Mouse (Mus musculus): ENCODE measurements around the gene Snd1. TPM values are rescaled to one million over a fixed set of nuclear protein-coding genes. Genes with fewer than 3 reads are reported as not detected.
A peak's percentile ranks its signal among the peaks of the same experiment; 100 is the strongest.
"Not testable (repeated sequence)": the region's sequence is repeated elsewhere in the genome, so short reads cannot be mapped to it uniquely, and the experiment has no call there.

Gene Snd1
- total and polyA plus RNA-seq, 2 experiments from 2014 or later: 54.7 to 120 TPM

- Histone ChIP-seq H3K4me1 (ENCODE audit: control insufficient read depth, insufficient read depth) (no peaks in the 10 kb centered on the region), H3K9ac (replicated peaks; ENCODE audit: low read depth, low read length) (no peak overlapping the region), H3K4me3 (ENCODE audit: low read depth, low read length) (no peak overlapping the region), H3K9me3 (replicated peaks; ENCODE audit: control insufficient read depth, low read length) (no peaks in the 10 kb centered on the region), H3K4me2 (ENCODE audit: low read depth, low read length) (no peak overlapping the region), H3K27me3 (ENCODE audit: control insufficient read depth, insufficient read depth, low read length) (no peaks in the 10 kb centered on the region), H3K27ac (ENCODE audit: low read depth) (no peak overlapping the region), H3K36me3 (replicated peaks; ENCODE audit: control insufficient read depth, insufficient read depth, low read length) (no peaks in the 10 kb centered on the region)
- ATAC-seq (ENCODE audit: insufficient read depth, low read depth) (no peak), DNase-seq (ENCODE audit: low spot score) (no peak)
- TF ChIP-seq EP300 (IDR thresholded peaks at IDR 0.05; ENCODE audit: low read depth) (no peak), CTCF (IDR thresholded peaks at IDR 0.05; ENCODE audit: low read depth) (no peak)
- WGBS: 84% methylated on average over 12 of the region's 12 CpGs
These were observed 447.4 kb downstream of the Snd1 start for GRCm38 (mm10) chr6:28922371-28922770.

GRCm38 (mm10) chr6:28923091-28923824 is 448.3 kb downstream of the Snd1 start:
- H3K9me3 ChIP-seq (replicated peaks; ENCODE audit: control insufficient read depth, low read length): no peaks in the 10 kb centered on the region
- TF ChIP-seq EP300 (IDR thresholded peaks at IDR 0.05; ENCODE audit: low read depth): no peak
- TF ChIP-seq CTCF (IDR thresholded peaks at IDR 0.05; ENCODE audit: low read depth): no peak
- ATAC-seq (ENCODE audit: insufficient read depth, low read depth) (no peak), DNase-seq (ENCODE audit: low spot score) (no peak)
- no peaks in the 10 kb centered on the region for H3K36me3 ChIP-seq (replicated peaks; ENCODE audit: control insufficient read depth, insufficient read depth, low read length)
- no peak overlapping the region for H3K27ac ChIP-seq (ENCODE audit: low read depth)
- no peaks in the 10 kb centered on the region for H3K4me1 ChIP-seq (ENCODE audit: control insufficient read depth, insufficient read depth)
- no peaks in the 10 kb centered on the region for H3K27me3 ChIP-seq (ENCODE audit: control insufficient read depth, insufficient read depth, low read length)
- no peak overlapping the region for H3K4me2 ChIP-seq (ENCODE audit: low read depth, low read length)
- 74% methylated on average over 11 of the region's 11 CpGs for WGBS
- no peak overlapping the region for H3K4me3 ChIP-seq (ENCODE audit: low read depth, low read length)
- H3K9ac ChIP-seq (replicated peaks; ENCODE audit: low read depth, low read length): no peak overlapping the region

DNA sequence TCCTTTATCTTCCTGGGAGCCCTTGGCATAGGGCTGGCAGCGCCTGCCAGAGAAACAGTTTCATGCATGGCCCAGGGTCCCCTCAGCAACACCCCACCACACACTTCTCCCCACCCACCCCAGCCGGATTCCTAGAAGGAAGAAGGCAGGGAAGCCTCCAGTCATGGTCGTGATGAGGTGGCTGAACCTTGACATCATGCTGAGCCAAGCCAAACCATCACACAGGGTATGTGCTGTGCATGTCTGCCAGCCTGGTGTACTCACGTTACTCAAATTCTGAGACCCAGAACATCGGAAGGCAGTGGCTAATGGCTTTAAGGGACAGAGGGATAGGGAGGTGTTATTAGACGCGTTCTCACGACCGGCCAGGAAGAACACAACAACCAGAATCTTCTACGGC is 448.9 kb downstream of the Snd1 start:
- no peaks in the 10 kb centered on the region for H3K4me1 ChIP-seq (ENCODE audit: control insufficient read depth, insufficient read depth)
- TF ChIP-seq CTCF (IDR thresholded peaks at IDR 0.05; ENCODE audit: low read depth) (no peak), EP300 (IDR thresholded peaks at IDR 0.05; ENCODE audit: low read depth) (no peak)
- no peak overlapping the region for H3K27ac ChIP-seq (ENCODE audit: low read depth)
- H3K27me3 ChIP-seq (ENCODE audit: control insufficient read depth, insufficient read depth, low read length): no peaks in the 10 kb centered on the region
- no peaks in the 10 kb centered on the region for H3K36me3 ChIP-seq (replicated peaks; ENCODE audit: control insufficient read depth, insufficient read depth, low read length)
- WGBS: 78% methylated on average over 10 of the region's 10 CpGs
- H3K4me3 ChIP-seq (ENCODE audit: low read depth, low read length): no peak overlapping the region
- ATAC-seq (ENCODE audit: insufficient read depth, low read depth): no peak
- no peaks in the 10 kb centered on the region for H3K9me3 ChIP-seq (replicated peaks; ENCODE audit: control insufficient read depth, low read length)
- H3K4me2 ChIP-seq (ENCODE audit: low read depth, low read length): no peak overlapping the region
- no peak for DNase-seq (ENCODE audit: low spot score)
- H3K9ac ChIP-seq (replicated peaks; ENCODE audit: low read depth, low read length): no peak overlapping the region

GRCm38 (mm10) chr6:28927987-28928386 is 453.0 kb downstream of the Snd1 start:
- not testable (repeated sequence) for DNase-seq (ENCODE audit: low spot score); ATAC-seq (ENCODE audit: insufficient read depth, low read depth); H3K9ac ChIP-seq (replicated peaks; ENCODE audit: low read depth, low read length)

DNA sequence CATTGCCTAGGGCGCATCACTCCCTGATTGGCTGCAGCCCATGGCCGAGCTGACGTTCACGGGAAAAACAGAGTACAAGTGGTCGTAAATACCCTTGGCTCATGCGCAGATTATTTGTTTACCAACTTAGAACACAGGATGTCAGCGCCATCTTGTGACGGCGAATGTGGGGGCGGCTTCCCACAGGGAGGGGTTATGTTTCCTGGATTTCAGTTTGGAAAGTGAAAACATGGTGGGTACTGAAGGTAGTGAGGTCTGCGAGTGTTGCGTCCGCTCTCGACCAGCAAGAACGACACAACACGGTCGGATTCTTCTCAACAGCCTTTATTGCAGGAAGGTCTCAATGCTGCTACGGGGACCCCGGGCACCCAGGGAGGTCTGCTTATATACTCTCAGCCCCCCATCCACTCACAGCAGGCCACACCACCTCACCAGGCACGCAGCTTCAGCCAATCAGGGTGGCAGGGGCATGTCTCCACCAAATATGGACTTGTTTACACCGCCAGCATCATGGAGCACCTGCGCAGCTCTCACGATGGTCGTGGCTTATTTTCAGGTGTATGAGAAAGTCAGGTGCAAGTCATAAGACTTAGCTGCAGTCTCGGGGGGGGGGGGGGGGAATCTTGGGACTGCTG is 454.3 kb downstream of the Snd1 start:
- DNase-seq (ENCODE audit: low spot score); ATAC-seq (ENCODE audit: insufficient read depth, low read depth); H3K4me1 ChIP-seq (ENCODE audit: control insufficient read depth, insufficient read depth); H3K27ac ChIP-seq (ENCODE audit: low read depth); H3K9me3 ChIP-seq (replicated peaks; ENCODE audit: control insufficient read depth, low read length); H3K4me2 ChIP-seq (ENCODE audit: low read depth, low read length); H3K4me3 ChIP-seq (ENCODE audit: low read depth, low read length); H3K36me3 ChIP-seq (replicated peaks; ENCODE audit: control insufficient read depth, insufficient read depth, low read length); H3K27me3 ChIP-seq (ENCODE audit: control insufficient read depth, insufficient read depth, low read length); H3K9ac ChIP-seq (replicated peaks; ENCODE audit: low read depth, low read length): not testable (repeated sequence)
- 76% methylated on average over 19 of the region's 25 CpGs for WGBS

More at GRCm38 (mm10) chr6:28927987-28928386, 453.0 kb downstream of the Snd1 start:
- not testable (repeated sequence) for H3K4me2 ChIP-seq (ENCODE audit: low read depth, low read length); H3K36me3 ChIP-seq (replicated peaks; ENCODE audit: control insufficient read depth, insufficient read depth, low read length); H3K4me1 ChIP-seq (ENCODE audit: control insufficient read depth, insufficient read depth); H3K27me3 ChIP-seq (ENCODE audit: control insufficient read depth, insufficient read depth, low read length); H3K27ac ChIP-seq (ENCODE audit: low read depth); H3K4me3 ChIP-seq (ENCODE audit: low read depth, low read length); H3K9me3 ChIP-seq (replicated peaks; ENCODE audit: control insufficient read depth, low read length)
- WGBS: 79% methylated on average over 8 of the region's 24 CpGs

DNA sequence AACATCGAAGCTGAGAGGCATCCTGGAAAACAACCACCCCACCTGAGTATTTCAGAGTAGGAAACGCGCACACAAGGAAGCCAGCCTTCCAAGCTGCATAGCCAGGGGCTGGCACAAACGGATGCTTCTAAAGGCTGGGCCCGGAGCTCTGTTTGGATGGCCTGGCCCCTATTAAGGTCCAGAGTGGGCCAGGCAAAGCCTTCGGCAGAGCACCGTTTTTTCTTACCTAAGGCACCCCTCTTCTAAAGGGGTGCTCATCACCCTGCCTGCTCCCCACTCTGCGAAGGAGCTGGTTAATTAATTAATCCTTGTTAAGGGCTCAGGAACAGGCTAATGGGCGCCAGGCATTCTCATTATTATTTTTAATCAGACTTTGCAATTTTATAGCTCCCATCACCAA is 456.3 kb downstream of the Snd1 start:
- H3K27me3 ChIP-seq (ENCODE audit: control insufficient read depth, insufficient read depth, low read length): no peaks in the 10 kb centered on the region
- no peaks in the 10 kb centered on the region for H3K9me3 ChIP-seq (replicated peaks; ENCODE audit: control insufficient read depth, low read length)
- H3K4me1 ChIP-seq (ENCODE audit: control insufficient read depth, insufficient read depth): no peaks in the 10 kb centered on the region
- TF ChIP-seq CTCF (IDR thresholded peaks at IDR 0.05; ENCODE audit: low read depth): no peak
- no peak for TF ChIP-seq EP300 (IDR thresholded peaks at IDR 0.05; ENCODE audit: low read depth)
- DNase-seq (ENCODE audit: low spot score) (no peak), ATAC-seq (ENCODE audit: insufficient read depth, low read depth) (no peak)
- peak overlapping the region; percentile 53; the same call in 1 of the 2 replicates for H3K4me2 ChIP-seq (ENCODE audit: low read depth, low read length)
- no peak overlapping the region for H3K4me3 ChIP-seq (ENCODE audit: low read depth, low read length)
- 40% methylated on average over 9 of the region's 9 CpGs for WGBS
- H3K9ac ChIP-seq (replicated peaks; ENCODE audit: low read depth, low read length): no peak overlapping the region
- no peaks in the 10 kb centered on the region for H3K36me3 ChIP-seq (replicated peaks; ENCODE audit: control insufficient read depth, insufficient read depth, low read length)
- no peak overlapping the region for H3K27ac ChIP-seq (ENCODE audit: low read depth)
